In the genomic region with DNA sequence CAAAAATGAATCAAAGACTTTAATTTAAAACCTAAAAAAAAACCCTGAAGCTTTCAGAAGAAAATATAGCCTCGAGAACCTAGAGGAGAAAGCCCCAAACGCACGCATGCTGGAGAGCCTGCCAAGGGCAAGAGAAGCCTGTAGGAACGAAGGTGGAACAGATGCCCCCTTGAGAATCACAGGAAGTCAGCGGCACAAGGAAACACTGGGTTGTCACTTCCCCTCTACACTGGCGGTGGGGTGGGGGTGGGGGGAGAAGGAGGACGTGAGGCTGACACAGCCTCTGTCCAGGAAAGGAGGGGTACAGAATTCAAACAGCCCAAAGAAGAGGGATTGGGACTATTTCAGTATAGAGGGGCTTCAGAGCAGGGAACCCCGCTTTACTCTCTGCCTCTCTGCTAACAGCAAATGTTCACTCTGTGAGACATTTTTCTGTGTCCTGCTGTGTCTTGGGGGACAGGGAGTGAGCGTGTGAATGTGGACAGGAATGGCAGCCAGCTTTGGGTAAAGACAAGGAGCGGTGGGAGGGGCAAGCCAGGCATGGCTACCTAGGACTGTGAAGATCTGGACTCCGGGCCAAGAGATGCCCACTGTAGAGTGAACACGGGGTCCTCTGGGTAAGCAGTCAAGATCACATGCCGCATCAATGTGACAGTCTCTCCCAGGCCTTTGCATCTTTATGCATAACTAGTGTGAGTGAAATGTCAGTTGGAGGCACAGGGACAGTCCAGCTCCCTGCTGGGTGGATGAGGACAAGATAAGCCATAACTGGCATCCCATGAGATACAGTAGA, we compare ENCODE assay signal across 18 mouse cellular contexts. TPM values are rescaled to one million over a fixed set of nuclear protein-coding genes. Genes with fewer than 3 reads are reported as not detected.
A peak's percentile ranks its signal among the peaks of the same experiment; 100 is the strongest.
DNase-seq lines count a peak whose midpoint lies in the region; ATAC-seq and TF ChIP-seq lines count a peak whose summit lies in the region.
"Had no signal": no experiment of that assay in that cellular context is flagged by ENCODE, and none has a peak within 500 bp of the region (broad histone marks: within the 10 kb centered on the region; RNA-seq: fewer than 3 reads in every experiment).

No protein-coding gene starts in this region.

- DNase-seq in hindbrain, embryonic 10.5 days (ENCODE audit: low spot score) = no peak
- DNase-seq in midbrain, postnatal 0 days (ENCODE audit: low spot score) = peak; percentile 61
- DNase-seq in midbrain, embryonic 14.5 days = no peak
- peak; percentile 49 for DNase-seq in lung, postnatal 36 days
- DNase-seq in layer of hippocampus, adult 2 months (ENCODE audit: low spot score in 2 of 2) = no peak
- DNase-seq in right cerebral cortex, postnatal 14 days = no peak
- DNase-seq: adrenal gland, adult 8-10 months; cerebellum, adult 2 months; thymus, postnatal 36 days had no signal

- no peak overlapping the region for H3K4me2 ChIP-seq in hindbrain, embryonic 12.5 days (replicated peaks)
- no peak overlapping the region for H3K4me2 ChIP-seq in midbrain, postnatal 0 days (ENCODE audit: low read depth, low read length, poor library complexity, severe bottlenecking)
- no peak overlapping the region for H3K4me2 ChIP-seq in midbrain, embryonic 14.5 days (ENCODE audit: low read length)
- H3K4me2 ChIP-seq: embryonic facial prominence, embryonic 15.5 days; forebrain, embryonic 12.5 days; neural tube, embryonic 12.5 days had no signal

- H3K9me3 ChIP-seq in hindbrain, embryonic 10.5 days = no peaks in the 10 kb centered on the region
- H3K9me3 ChIP-seq in hindbrain, embryonic 12.5 days (replicated peaks) = no peaks in the 10 kb centered on the region
- H3K9me3 ChIP-seq in midbrain, postnatal 0 days (ENCODE audit: low read length) = no peaks in the 10 kb centered on the region
- H3K9me3 ChIP-seq in midbrain, embryonic 14.5 days (ENCODE audit: control insufficient read depth, low read length) = no peaks in the 10 kb centered on the region
- H3K9me3 ChIP-seq: embryonic facial prominence, embryonic 15.5 days; forebrain, embryonic 12.5 days; neural tube, embryonic 12.5 days had no signal

- H3K4me1 ChIP-seq in hindbrain, embryonic 10.5 days (replicated peaks) = peaks cover 27% of the 10 kb centered on the region
- peaks cover 13% of the 10 kb centered on the region for H3K4me1 ChIP-seq in hindbrain, embryonic 12.5 days
- no peaks in the 10 kb centered on the region for H3K4me1 ChIP-seq in midbrain, postnatal 0 days (ENCODE audit: insufficient read depth, low read length)
- H3K4me1 ChIP-seq in midbrain, embryonic 14.5 days (ENCODE audit: control insufficient read depth, insufficient read depth, low read length) = peaks cover 6% of the 10 kb centered on the region; the same call in 1 of the 2 replicates

- no peak overlapping the region for H3K9ac ChIP-seq in hindbrain, embryonic 12.5 days
- no peak overlapping the region for H3K9ac ChIP-seq in midbrain, postnatal 0 days (replicated peaks; ENCODE audit: low read length, poor library complexity, severe bottlenecking)
- no peak overlapping the region; the same call in 1 of the 2 replicates for H3K9ac ChIP-seq in midbrain, embryonic 14.5 days (replicated peaks; ENCODE audit: low read length)
- H3K9ac ChIP-seq: embryonic facial prominence, embryonic 15.5 days; forebrain, embryonic 12.5 days; neural tube, embryonic 12.5 days had no signal

- ATAC-seq in hindbrain, embryonic 12.5 days (ENCODE audit: low FRiP score) = no peak
- no peak for ATAC-seq in midbrain, postnatal 0 days (ENCODE audit: low FRiP score)
- no peak for ATAC-seq in midbrain, embryonic 14.5 days (ENCODE audit: low FRiP score, low TSS enrichment)
- ATAC-seq: inflammation-experienced regulatory T-cells, adult 6 months had no signal

- WGBS in hindbrain, embryonic 10.5 days = 76% methylated on average over 13 of the region's 13 CpGs
- WGBS in hindbrain, embryonic 12.5 days = 76% methylated on average over 12 of the region's 13 CpGs
- 66% methylated on average over 13 of the region's 13 CpGs for WGBS in midbrain, postnatal 0 days
- WGBS in midbrain, embryonic 14.5 days = 74% methylated on average over 13 of the region's 13 CpGs

- no peaks in the 10 kb centered on the region for H3K27me3 ChIP-seq in hindbrain, embryonic 10.5 days (ENCODE audit: insufficient read depth, poor library complexity, severe bottlenecking)
- H3K27me3 ChIP-seq in hindbrain, embryonic 12.5 days = 0 out of 2 replicates have a peak, but pooled peaks cover 1% of the 10 kb centered on the region
- no peaks in the 10 kb centered on the region for H3K27me3 ChIP-seq in midbrain, postnatal 0 days (ENCODE audit: insufficient read depth, low read length)
- H3K27me3 ChIP-seq in midbrain, embryonic 14.5 days (ENCODE audit: control insufficient read depth, insufficient read depth, low read length) = no peaks in the 10 kb centered on the region
- H3K27me3 ChIP-seq: embryonic facial prominence, embryonic 15.5 days; forebrain, embryonic 12.5 days; neural tube, embryonic 12.5 days had no signal

- no peak overlapping the region for H3K4me3 ChIP-seq in hindbrain, embryonic 10.5 days
- no peak overlapping the region for H3K4me3 ChIP-seq in hindbrain, embryonic 12.5 days
- no peak overlapping the region for H3K4me3 ChIP-seq in midbrain, postnatal 0 days (ENCODE audit: low read depth, low read length)
- no peak overlapping the region for H3K4me3 ChIP-seq in midbrain, embryonic 14.5 days (replicated peaks; ENCODE audit: low read depth, low read length)
- no peak overlapping the region for H3K4me3 ChIP-seq in layer of hippocampus, adult 2 months
- H3K4me3 ChIP-seq: embryonic facial prominence, embryonic 15.5 days; forebrain, embryonic 12.5 days; megakaryocyte, embryonic 14.5 days; neural tube, embryonic 12.5 days had no signal

- H3K27ac ChIP-seq in hindbrain, embryonic 10.5 days = peak overlapping the region; percentile 59; the same call in 1 of the 2 replicates
- H3K27ac ChIP-seq in hindbrain, embryonic 12.5 days = no peak overlapping the region
- no peak overlapping the region for H3K27ac ChIP-seq in midbrain, postnatal 0 days (ENCODE audit: low read depth, low read length)
- no peak overlapping the region for H3K27ac ChIP-seq in midbrain, embryonic 14.5 days (replicated peaks; ENCODE audit: low read depth, low read length)
- no peak overlapping the region for H3K27ac ChIP-seq in layer of hippocampus, adult 2 months
- H3K27ac ChIP-seq: embryonic facial prominence, embryonic 15.5 days; forebrain, embryonic 12.5 days; kidney, postnatal 0 days; neural tube, embryonic 12.5 days had no signal

- no peak for TF ChIP-seq CTCF in midbrain, postnatal 0 days (IDR thresholded peaks at IDR 0.05)
- TF ChIP-seq CTCF in layer of hippocampus, adult 2 months (conservative IDR thresholded peaks at IDR 0.05) = no peak

- H3K36me3 ChIP-seq in hindbrain, embryonic 10.5 days = no peaks in the 10 kb centered on the region
- no peaks in the 10 kb centered on the region for H3K36me3 ChIP-seq in hindbrain, embryonic 12.5 days
- no peaks in the 10 kb centered on the region for H3K36me3 ChIP-seq in midbrain, postnatal 0 days (ENCODE audit: insufficient read depth, low read length)
- no peaks in the 10 kb centered on the region for H3K36me3 ChIP-seq in midbrain, embryonic 14.5 days (ENCODE audit: control insufficient read depth, insufficient read depth, low read length)
- H3K36me3 ChIP-seq: embryonic facial prominence, embryonic 15.5 days; forebrain, embryonic 12.5 days; G1E; neural tube, embryonic 12.5 days had no signal

RNA-seq across cellular contexts. Expression of a gene that starts 26.9 kb away (rescaled TPM):
- 0.61 and 0.64 TPM in 2 replicates for polyA plus RNA-seq in hindbrain, embryonic 10.5 days (2016; fragmentation: Nextera tagmentation; extraction: Ambion mirVana)
- polyA plus RNA-seq in hindbrain, embryonic 12.5 days (2016; fragmentation: Nextera tagmentation; extraction: Ambion mirVana) = 1.6 and 1.8 TPM in 2 replicates
- total RNA-seq in midbrain, postnatal 0 days (2014; rRNA removed) = 1.6 and 2.9 TPM in 2 replicates
- 0.64 and 0.97 TPM in 2 replicates for polyA plus RNA-seq in midbrain, postnatal 0 days (2015; fragmentation: Nextera tagmentation; extraction: Ambion mirVana)
- 0.36 and 0.49 TPM in 2 replicates for polyA plus RNA-seq in midbrain, embryonic 14.5 days (2014; fragmentation: Nextera tagmentation; extraction: Ambion mirVana)
- total RNA-seq in layer of hippocampus, adult 2 months (2021) = under 1 TPM; 0.28 to 0.69 TPM
- polyA plus RNA-seq: inflammation-experienced regulatory T-cells, adult 6 months; liver, adult 2 months had no signal

Comparison
In these comparisons a context has a peak if more than half of its experiments do, and no peak if none do; other contexts are left out.
1. DNase-seq: peak in midbrain, postnatal 0 days (single experiment) and lung, postnatal 36 days (single experiment); none in hindbrain, embryonic 10.5 days (single experiment), midbrain, embryonic 14.5 days (single experiment), layer of hippocampus, adult 2 months (0 of 2) and right cerebral cortex, postnatal 14 days (single experiment).